Mouse (Mus musculus) cerebellum, adult 11 months (tissue): ENCODE measurements around the gene Nrd1.

Experiments
- DNase-seq: peaks from one replicate; pipeline ENCODE4 v3.0.0; 2022

Gene Nrd1

GRCm38 (mm10) chr4:109029857-109030256 is 29.4 kb downstream of the Nrd1 start:
- DNase-seq = no peak

GRCm38 (mm10) chr4:109030266-109030665 is 29.8 kb downstream of the Nrd1 start:
- no peak for DNase-seq

- DNase-seq = peak; percentile 16
These were observed 35.9 kb downstream of the Nrd1 start for GRCm38 (mm10) chr4:109036327-109036726.

GRCm38 (mm10) chr4:109042739-109043138 is 42.3 kb downstream of the Nrd1 start:
- no peak for DNase-seq

GRCm38 (mm10) chr4:109043294-109043693 is 42.8 kb downstream of the Nrd1 start:
- DNase-seq = no peak

GRCm38 (mm10) chr4:109043756-109044155 is 43.3 kb downstream of the Nrd1 start:
- DNase-seq = no peak

GRCm38 (mm10) chr4:109048258-109048657 is 47.8 kb downstream of the Nrd1 start:
- DNase-seq = no peak

GRCm38 (mm10) chr4:109052282-109052681 is 51.8 kb downstream of the Nrd1 start:
- no peak for DNase-seq

- DNase-seq = no peak
These were observed 53.5 kb downstream of the Nrd1 start for GRCm38 (mm10) chr4:109054003-109054402.

- no peak for DNase-seq
These were observed 55.9 kb downstream of the Nrd1 start for GRCm38 (mm10) chr4:109056351-109056750.

- no peak for DNase-seq
These were observed 57.2 kb downstream of the Nrd1 start for GRCm38 (mm10) chr4:109057640-109058039.

GRCm38 (mm10) chr4:109059255-109059821 is 58.9 kb downstream of the Nrd1 start:
- no peak for DNase-seq

GRCm38 (mm10) chr4:109064941-109065340 is 64.5 kb downstream of the Nrd1 start:
- no peak for DNase-seq

- DNase-seq = no peak
These were observed 65.3 kb downstream of the Nrd1 start for GRCm38 (mm10) chr4:109065714-109066113.

GRCm38 (mm10) chr4:109072891-109073290 is 72.4 kb downstream of the Nrd1 start:
- no peak for DNase-seq

GRCm38 (mm10) chr4:109073296-109073695 is 72.8 kb downstream of the Nrd1 start:
- DNase-seq = no peak

- DNase-seq = no peak
These were observed 78.5 kb downstream of the Nrd1 start for GRCm38 (mm10) chr4:109078941-109079340.

GRCm38 (mm10) chr4:109079676-109080075 is 79.2 kb downstream of the Nrd1 start:
- DNase-seq = no peak

GRCm38 (mm10) chr4:109080118-109080517 is 79.7 kb downstream of the Nrd1 start:
- DNase-seq = no peak

GRCm38 (mm10) chr4:109089171-109089570 is 88.7 kb downstream of the Nrd1 start:
- no peak for DNase-seq

GRCm38 (mm10) chr4:109089999-109090398 is 89.5 kb downstream of the Nrd1 start:
- DNase-seq = no peak

- DNase-seq = no peak
These were observed 90.9 kb downstream of the Nrd1 start for GRCm38 (mm10) chr4:109091241-109091777.

- DNase-seq = no peak
These were observed 91.9 kb downstream of the Nrd1 start for GRCm38 (mm10) chr4:109092344-109092743.

- no peak for DNase-seq
These were observed 93.8 kb downstream of the Nrd1 start for GRCm38 (mm10) chr4:109094269-109094668.

GRCm38 (mm10) chr4:109098861-109099260 is 98.4 kb downstream of the Nrd1 start:
- no peak for DNase-seq
